Mouse (Mus musculus) heart, postnatal 25 days (tissue): ENCODE data around the gene Prkag2. TPM values are rescaled to one million over a fixed set of nuclear protein-coding genes. Genes with fewer than 3 reads are reported as not detected.

Experiments used
- DNase-seq: peaks from one replicate; pipeline ENCODE4 v3.0.0; 2022; ENCODE audit warnings: low spot score
- intact Hi-C: fragments of 180-260 bp; cut with DNase I; formaldehyde crosslinking; loops from one replicate; pipeline ENCODE4 v1.15.1; 2025
- total RNA-seq, 2 experiments: library from RNA; stranded (reverse); gene quantifications; 2 replicates each; pipeline ENCODE4 v1.2.3; 2021

Prkag2 gene
- total RNA-seq, 2 experiments from 2014 or later, result 29.7 to 36.6 TPM

- DNase-seq, result no peak
- intact Hi-C loops, result no loop called here
Observed at GRCm38 (mm10) chr5:24813946-24814345, 286.5 kb downstream of the Prkag2 start.

DNA sequence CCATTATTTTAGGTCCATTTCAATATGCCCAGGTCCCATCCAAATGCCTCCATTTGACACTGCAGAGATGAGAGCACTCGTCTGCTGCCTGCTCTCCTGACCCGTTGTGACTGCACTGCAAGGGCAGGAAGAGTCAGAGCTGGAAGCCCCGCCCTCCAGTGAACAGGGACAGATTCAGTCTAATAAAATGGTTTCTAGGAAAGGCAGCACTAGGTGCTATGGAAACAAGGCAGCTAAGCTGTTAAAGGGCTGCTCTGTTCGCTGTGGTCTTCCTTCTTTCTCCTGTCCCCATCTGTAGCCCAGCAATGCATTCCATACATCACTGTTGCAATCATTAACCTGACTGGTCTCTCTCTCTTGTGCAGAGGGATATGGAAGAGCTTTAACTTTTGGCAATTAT is 287.4 kb downstream of the Prkag2 start:
- no peak for DNase-seq
- intact Hi-C loops, result no loop called here

Other genes with a start within 250 kb of the Prkag2 start
- not detected for gene Galntl5, start 80.8 kb upstream of the Prkag2 start, total RNA-seq
- 10 to 100 TPM; 22.1 to 22.4 TPM for gene Galnt11, start 121.3 kb upstream of the Prkag2 start, total RNA-seq
- gene E130116L18Rik, start 122.5 kb upstream of the Prkag2 start, total RNA-seq, result not detected